Mouse (Mus musculus) ES-Bruce4 (cell line): ENCODE measurements around the gene Nat9. TPM values are rescaled to one million over a fixed set of nuclear protein-coding genes. Genes with fewer than 3 reads are reported as not detected.

Experiments used
- H3K27ac ChIP-seq: 2 replicates; pipeline ENCODE4 v1.5.1; 2012; ENCODE audit warnings: low read length, inconsistent platforms; ENCODE audit not compliant: insufficient read depth
- H3K27me3 ChIP-seq: 2 replicates; pipeline ENCODE4 v1.6.1; 2012; ENCODE audit warnings: mild to moderate bottlenecking, low read length, inconsistent platforms; ENCODE audit not compliant: control insufficient read depth, poor library complexity, insufficient read depth, severe bottlenecking
- H3K36me3 ChIP-seq: 2 replicates; pipeline ENCODE4 v1.6.1; 2012; ENCODE audit warnings: inconsistent platforms, mild to moderate bottlenecking, low read length, moderate library complexity; ENCODE audit not compliant: control insufficient read depth, poor library complexity, insufficient read depth, severe bottlenecking
- H3K4me1 ChIP-seq: one replicate; pipeline ENCODE4 v1.8.1; 2011; ENCODE audit warnings: low read length; ENCODE audit not compliant: control insufficient read depth, insufficient read depth
- H3K4me3 ChIP-seq: 2 replicates; pipeline ENCODE4 v1.5.1; 2011; ENCODE audit warnings: low read depth, mild to moderate bottlenecking, low read length
- H3K9ac ChIP-seq: 2 replicates; pipeline ENCODE4 v1.6.1; 2012; ENCODE audit warnings: low read depth, mild to moderate bottlenecking, inconsistent platforms; ENCODE audit not compliant: poor library complexity, severe bottlenecking
- H3K9me3 ChIP-seq: replicated peaks from 2 replicates; pipeline ENCODE4 v1.6.1; 2012; ENCODE audit warnings: mild to moderate bottlenecking, low read length, inconsistent platforms; ENCODE audit not compliant: control insufficient read depth, poor library complexity, insufficient read depth, severe bottlenecking
- CTCF ChIP-seq: IDR thresholded peaks from one replicate; pipeline ENCODE4 v1.8.1; 2011; ENCODE audit warnings: low read depth, low read length
- EP300 ChIP-seq: IDR thresholded peaks from 2 replicates; pipeline ENCODE4 v1.6.1; 2011; ENCODE audit warnings: low read depth, low read length; ENCODE audit not compliant: insufficient read depth
- POLR2A ChIP-seq: IDR thresholded peaks from one replicate; pipeline ENCODE4 v1.8.1; 2011; ENCODE audit warnings: low read length; ENCODE audit not compliant: insufficient read depth
- polyA plus RNA-seq: library from polyadenylated mRNA; stranded (reverse); fragments of >200 nt; gene quantifications from 2 replicates; pipeline ENCODE4 v1.2.4, GENCODE M21; 2011; ENCODE audit warnings: low read depth; ENCODE audit not compliant: missing spikeins, insufficient read depth, insufficient read length

The Nat9 gene
- polyA plus RNA-seq, 1 experiment = 16.2 TPM

DNA sequence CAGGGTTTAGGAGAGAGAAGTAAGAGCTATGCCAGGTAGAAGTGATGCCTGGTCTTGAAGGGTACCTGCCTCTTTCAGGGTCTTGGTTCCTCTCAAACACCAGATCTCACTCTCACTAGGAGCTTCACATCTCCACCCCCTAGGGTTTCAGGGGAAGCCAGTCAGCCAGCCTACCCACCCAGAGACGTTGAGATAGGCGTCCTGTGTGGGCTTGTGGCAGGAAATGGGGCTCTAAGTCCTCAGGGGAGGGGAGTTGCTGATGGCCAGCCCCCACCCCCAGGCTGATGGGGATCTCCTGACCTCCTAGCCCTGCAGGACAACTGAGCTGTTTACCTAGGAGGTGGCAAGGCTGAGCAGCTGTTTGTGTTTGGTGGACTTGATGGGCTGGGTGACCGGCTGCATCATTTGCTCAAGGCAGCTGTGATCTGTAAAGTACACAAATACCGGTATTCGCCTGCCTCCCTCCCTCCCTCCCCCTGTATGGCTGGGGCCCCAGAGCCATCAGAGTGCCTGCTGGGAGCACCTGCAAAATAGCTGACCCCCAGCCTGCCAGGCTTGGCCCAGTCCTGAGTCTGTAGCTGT lies 32.5 kb downstream of the Nat9 start:
- Histone ChIP-seq H3K9me3 (no peaks in the 10 kb centered on the region), H3K4me1 (no peaks in the 10 kb centered on the region), H3K9ac (no peak overlapping the region), H3K36me3 (no peaks in the 10 kb centered on the region), H3K27me3 (no peaks in the 10 kb centered on the region), H3K4me3 (no peak overlapping the region), H3K27ac (no peak overlapping the region)
- no peak for TF ChIP-seq EP300
- no peak for TF ChIP-seq POLR2A
- no peak for TF ChIP-seq CTCF

DNA sequence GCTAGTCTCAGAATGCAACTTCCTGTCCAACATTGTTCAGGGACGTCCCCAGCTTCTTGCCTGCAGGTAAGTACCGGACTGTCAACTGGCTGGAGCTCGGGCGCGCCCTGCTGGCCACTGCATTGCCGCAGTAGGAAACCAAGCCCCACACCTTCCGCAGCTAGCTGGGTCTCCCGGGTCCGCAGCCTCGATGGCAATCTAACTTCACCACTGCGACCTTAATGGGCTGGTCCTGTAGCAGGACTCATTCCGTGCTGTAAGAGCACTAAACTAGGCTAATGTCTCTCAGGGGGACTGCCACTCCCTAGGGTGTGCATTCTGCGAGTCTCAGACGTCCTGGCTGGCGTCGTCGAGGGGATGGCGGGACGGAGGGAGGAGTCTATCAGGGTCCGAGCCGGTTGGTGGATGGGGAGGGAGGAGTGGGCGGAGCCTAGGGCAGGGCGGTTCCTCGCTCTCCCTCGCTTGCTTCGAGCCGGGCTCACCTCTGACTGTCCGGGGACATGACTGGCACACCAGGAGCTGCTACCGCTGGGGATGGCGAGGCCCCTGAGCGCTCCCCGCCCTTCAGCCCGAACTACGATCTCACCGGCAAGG lies 33.9 kb downstream of the Nat9 start:
- H3K9ac ChIP-seq = 0 out of 2 replicates have a peak overlapping the region, but pooled peaks have one; percentile 5
- H3K27ac ChIP-seq = no peak overlapping the region

GRCm38 (mm10) chr11:115153088-115153487 lies 34.6 kb downstream of the Nat9 start:
- no peak overlapping the region for H3K27ac ChIP-seq
- TF ChIP-seq POLR2A = no peak
- no peak for TF ChIP-seq CTCF
- no peak for TF ChIP-seq EP300
- H3K27me3 ChIP-seq = no peaks in the 10 kb centered on the region
- H3K36me3 ChIP-seq = no peaks in the 10 kb centered on the region
- H3K9ac ChIP-seq = no peak overlapping the region
- H3K9me3 ChIP-seq = no peaks in the 10 kb centered on the region
- no peaks in the 10 kb centered on the region for H3K4me1 ChIP-seq
- no peak overlapping the region for H3K4me3 ChIP-seq

More for the DNA sequence above, 33.9 kb downstream of the Nat9 start:
- no peaks in the 10 kb centered on the region for H3K9me3 ChIP-seq
- no peak for TF ChIP-seq EP300
- peak; percentile 91 for TF ChIP-seq CTCF
- TF ChIP-seq POLR2A = peak; percentile 61
- no peaks in the 10 kb centered on the region for H3K4me1 ChIP-seq
- peak overlapping the region; percentile 70 for H3K4me3 ChIP-seq
- no peaks in the 10 kb centered on the region for H3K36me3 ChIP-seq
- H3K27me3 ChIP-seq = no peaks in the 10 kb centered on the region

- no peak for TF ChIP-seq EP300
- no peak for TF ChIP-seq CTCF
- no peak for TF ChIP-seq POLR2A
- Histone ChIP-seq H3K27me3 (no peaks in the 10 kb centered on the region), H3K9me3 (no peaks in the 10 kb centered on the region), H3K4me3 (peak overlapping the region; percentile 89), H3K9ac (peak overlapping the region; percentile 73), H3K36me3 (no peaks in the 10 kb centered on the region), H3K4me1 (no peaks in the 10 kb centered on the region), H3K27ac (no peak overlapping the region)
These were observed 35.8 kb downstream of the Nat9 start for GRCm38 (mm10) chr11:115151755-115152429.

DNA sequence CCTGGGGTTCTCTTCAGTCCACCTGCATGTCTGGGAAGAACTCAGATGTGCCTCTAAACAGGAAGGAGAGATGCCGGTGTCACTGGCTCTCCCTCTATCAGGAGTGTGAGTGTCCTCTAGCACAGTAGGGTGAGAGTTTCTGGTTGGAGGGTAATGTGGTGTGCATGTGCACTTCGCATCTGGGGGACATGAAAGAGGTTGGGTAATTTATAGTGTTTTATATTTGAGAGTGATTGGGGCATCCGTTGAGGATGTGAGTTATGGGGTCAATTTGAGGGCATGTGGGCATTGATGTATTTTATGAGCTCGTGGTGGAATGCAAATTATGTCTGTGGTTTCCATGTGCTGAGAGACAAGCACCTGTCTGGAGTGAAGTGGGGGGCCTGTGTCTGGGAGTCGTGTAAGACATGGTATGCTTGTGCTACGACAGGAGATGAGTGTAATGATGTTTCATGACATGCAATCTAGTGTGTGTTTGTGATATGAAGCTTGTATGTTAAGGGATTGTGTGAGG lies 36.9 kb downstream of the Nat9 start:
- Histone ChIP-seq H3K27me3 (no peaks in the 10 kb centered on the region), H3K9me3 (no peaks in the 10 kb centered on the region), H3K9ac (no peak overlapping the region), H3K4me3 (no peak overlapping the region), H3K27ac (no peak overlapping the region), H3K36me3 (no peaks in the 10 kb centered on the region), H3K4me1 (no peaks in the 10 kb centered on the region)
- no peak for TF ChIP-seq EP300
- TF ChIP-seq POLR2A = no peak
- TF ChIP-seq CTCF = no peak

DNA sequence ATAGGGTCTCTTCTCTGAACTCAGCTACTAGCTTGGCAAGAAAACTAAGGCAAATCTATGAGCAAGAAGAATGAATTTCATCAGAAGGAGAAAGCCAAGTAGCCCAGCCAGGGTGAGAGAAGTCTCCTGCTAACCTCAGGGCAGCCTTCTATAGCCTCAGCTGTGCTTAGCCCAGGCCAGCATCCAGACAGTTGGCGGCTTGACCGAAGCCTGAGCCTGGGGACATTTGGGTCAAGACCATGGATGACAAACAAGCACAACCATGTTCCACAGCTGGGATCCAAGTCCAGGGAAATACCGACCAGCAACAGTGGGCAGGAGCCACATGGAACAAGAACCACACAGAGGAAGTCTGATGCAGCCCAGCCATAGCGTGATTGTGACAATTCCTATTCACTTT lies 39.8 kb downstream of the Nat9 start:
- Histone ChIP-seq H3K9ac (no peak overlapping the region), H3K27me3 (no peaks in the 10 kb centered on the region), H3K4me1 (no peaks in the 10 kb centered on the region), H3K4me3 (no peak overlapping the region), H3K36me3 (no peaks in the 10 kb centered on the region), H3K27ac (no peak overlapping the region), H3K9me3 (no peaks in the 10 kb centered on the region)
- TF ChIP-seq POLR2A (no peak), CTCF (no peak), EP300 (no peak)
